Mouse (Mus musculus): ENCODE results near the gene Tgm3. TPM values are rescaled to one million over a fixed set of nuclear protein-coding genes. Genes with fewer than 3 reads are reported as not detected.

The Tgm3 gene
- polyA plus RNA-seq, 1 experiment: 0.02 TPM

DNA sequence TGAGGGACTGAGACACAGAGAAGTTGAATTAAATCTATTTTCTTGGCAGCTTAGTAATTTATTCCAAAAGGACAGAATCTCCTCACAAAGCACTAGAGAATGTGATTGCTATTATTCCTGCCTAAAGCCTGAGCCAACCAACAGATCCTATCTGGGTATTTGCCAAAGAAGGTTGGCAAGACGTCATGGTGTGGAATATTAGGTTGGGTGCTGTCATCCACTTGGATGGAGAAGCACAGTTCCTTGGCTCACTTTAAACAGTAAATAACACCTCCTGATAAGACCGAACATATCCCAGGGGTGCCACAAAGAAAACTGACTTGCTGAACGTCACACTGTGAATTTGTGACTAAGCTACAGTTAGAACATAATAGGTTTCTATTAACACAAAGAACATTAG is 20.5 kb downstream of the Tgm3 start:
- H3K27ac ChIP-seq (ENCODE audit: insufficient read depth, low read depth, low read length): no peak overlapping the region
- 68% methylated on average over 3 of the region's 3 CpGs for WGBS
- TF ChIP-seq POLR2A (IDR thresholded peaks at IDR 0.05; ENCODE audit: low read depth, low read length) (no peak), CTCF (conservative IDR thresholded peaks at IDR 0.05; ENCODE audit: insufficient read depth, insufficient read length, low read depth, low read length) (no peak)
- no peak for DNase-seq
- H3K4me3 ChIP-seq (ENCODE audit: insufficient read depth, low read depth, low read length): no peak overlapping the region
- H3K27me3 ChIP-seq (replicated peaks; ENCODE audit: control insufficient read depth, insufficient read depth, low read length): no peaks in the 10 kb centered on the region
- H3K4me1 ChIP-seq (ENCODE audit: control insufficient read depth, insufficient read depth, low read length): no peaks in the 10 kb centered on the region
- H3K36me3 ChIP-seq (ENCODE audit: control insufficient read depth, insufficient read depth, low read length): no peaks in the 10 kb centered on the region

DNA sequence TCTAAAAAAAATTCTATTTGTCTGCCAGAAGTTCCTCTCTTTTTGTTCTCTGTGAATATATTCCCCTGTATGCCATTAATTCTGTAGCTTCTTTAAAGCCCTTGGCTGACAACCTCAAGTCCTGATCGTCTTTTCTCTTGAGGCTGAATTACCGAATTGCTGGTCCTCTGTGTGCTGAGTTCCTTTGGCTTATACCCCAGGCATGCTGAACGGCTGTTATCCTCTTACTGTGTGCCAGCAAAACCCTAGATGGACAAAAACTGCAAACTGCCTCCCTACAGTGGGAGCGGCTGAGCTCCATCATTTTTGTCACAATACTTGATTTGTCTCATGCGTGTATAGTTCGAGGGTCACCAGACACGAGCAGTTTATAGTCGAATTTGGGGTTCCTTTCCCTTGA is 24.7 kb downstream of the Tgm3 start:
- no peak for DNase-seq
- WGBS: 70% methylated on average over 8 of the region's 8 CpGs
- no peaks in the 10 kb centered on the region for H3K36me3 ChIP-seq (ENCODE audit: control insufficient read depth, insufficient read depth, low read length)
- H3K4me3 ChIP-seq (ENCODE audit: insufficient read depth, low read depth, low read length): no peak overlapping the region
- H3K27me3 ChIP-seq (replicated peaks; ENCODE audit: control insufficient read depth, insufficient read depth, low read length): no peaks in the 10 kb centered on the region
- no peaks in the 10 kb centered on the region for H3K4me1 ChIP-seq (ENCODE audit: control insufficient read depth, insufficient read depth, low read length)
- TF ChIP-seq POLR2A (IDR thresholded peaks at IDR 0.05; ENCODE audit: low read depth, low read length) (no peak), CTCF (conservative IDR thresholded peaks at IDR 0.05; ENCODE audit: insufficient read depth, insufficient read length, low read depth, low read length) (no peak)
- no peak overlapping the region for H3K27ac ChIP-seq (ENCODE audit: insufficient read depth, low read depth, low read length)

DNA sequence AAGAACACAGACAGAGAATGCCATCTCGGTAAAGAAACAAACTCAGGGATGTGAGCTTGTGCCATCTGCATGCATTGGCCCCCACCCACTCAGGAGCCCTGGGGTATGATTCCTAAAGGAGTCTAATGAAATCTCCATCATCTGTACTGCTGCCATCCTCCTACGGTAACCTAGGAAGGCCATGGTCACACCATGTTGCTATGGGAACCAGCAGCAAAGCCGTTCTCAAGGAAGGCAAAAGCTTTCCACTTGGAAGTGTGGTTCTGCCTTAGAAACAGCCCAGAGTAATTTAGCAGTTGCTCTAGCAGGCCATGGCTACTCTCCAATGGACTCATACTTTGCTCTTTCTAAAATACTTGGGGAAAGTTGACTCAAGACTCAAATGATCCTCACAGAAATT is 26.8 kb downstream of the Tgm3 start:
- no peaks in the 10 kb centered on the region for H3K36me3 ChIP-seq (ENCODE audit: control insufficient read depth, insufficient read depth, low read length)
- no peak overlapping the region for H3K4me3 ChIP-seq (ENCODE audit: insufficient read depth, low read depth, low read length)
- H3K4me1 ChIP-seq (ENCODE audit: control insufficient read depth, insufficient read depth, low read length): no peaks in the 10 kb centered on the region
- WGBS: 49% methylated on average over 3 of the region's 3 CpGs
- H3K27me3 ChIP-seq (replicated peaks; ENCODE audit: control insufficient read depth, insufficient read depth, low read length): no peaks in the 10 kb centered on the region
- H3K27ac ChIP-seq (ENCODE audit: insufficient read depth, low read depth, low read length): no peak overlapping the region
- no peak for TF ChIP-seq POLR2A (IDR thresholded peaks at IDR 0.05; ENCODE audit: low read depth, low read length)
- no peak for TF ChIP-seq CTCF (conservative IDR thresholded peaks at IDR 0.05; ENCODE audit: insufficient read depth, insufficient read length, low read depth, low read length)
- DNase-seq: no peak

DNA sequence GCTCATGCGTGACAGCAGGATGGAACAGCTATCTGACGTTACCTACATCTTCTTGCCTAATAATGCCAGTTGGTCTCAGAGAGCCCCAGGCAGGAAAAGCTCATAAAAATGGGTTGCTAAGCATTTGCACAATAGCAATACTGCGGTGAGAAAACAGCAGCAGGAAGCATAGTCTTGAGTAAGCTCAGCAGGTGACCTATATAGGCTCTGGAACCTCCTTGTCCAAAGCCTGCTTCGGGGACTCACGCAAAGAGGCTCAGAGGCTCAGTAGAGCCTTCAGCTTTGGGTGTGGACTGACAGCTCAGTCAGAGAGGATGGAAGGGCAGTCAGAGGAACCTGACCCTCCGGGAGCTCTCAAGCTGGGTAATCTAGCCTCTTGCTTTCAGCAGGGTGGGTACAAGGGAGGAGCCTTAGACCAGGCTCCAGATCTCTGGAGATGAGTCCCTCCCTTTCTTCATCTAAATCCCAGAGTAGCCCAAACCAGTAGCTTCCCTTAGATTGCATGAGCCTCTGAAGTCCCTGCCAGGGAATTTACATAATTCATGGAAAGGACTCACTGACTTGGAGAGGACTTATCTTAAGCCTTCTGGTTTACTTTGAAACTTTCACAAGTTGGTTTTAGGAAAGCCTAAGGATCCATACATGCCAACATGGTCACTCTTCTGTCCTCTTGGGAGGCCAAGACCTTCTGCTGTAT is 28.2 kb downstream of the Tgm3 start:
- no peaks in the 10 kb centered on the region for H3K36me3 ChIP-seq (ENCODE audit: control insufficient read depth, insufficient read depth, low read length)
- DNase-seq: no peak
- no peaks in the 10 kb centered on the region for H3K4me1 ChIP-seq (ENCODE audit: control insufficient read depth, insufficient read depth, low read length)
- WGBS: 56% methylated on average over 6 of the region's 6 CpGs
- H3K27ac ChIP-seq (ENCODE audit: insufficient read depth, low read depth, low read length): no peak overlapping the region
- no peaks in the 10 kb centered on the region for H3K27me3 ChIP-seq (replicated peaks; ENCODE audit: control insufficient read depth, insufficient read depth, low read length)
- H3K4me3 ChIP-seq (ENCODE audit: insufficient read depth, low read depth, low read length): no peak overlapping the region
- TF ChIP-seq CTCF (conservative IDR thresholded peaks at IDR 0.05; ENCODE audit: insufficient read depth, insufficient read length, low read depth, low read length): no peak
- no peak for TF ChIP-seq POLR2A (IDR thresholded peaks at IDR 0.05; ENCODE audit: low read depth, low read length)

DNA sequence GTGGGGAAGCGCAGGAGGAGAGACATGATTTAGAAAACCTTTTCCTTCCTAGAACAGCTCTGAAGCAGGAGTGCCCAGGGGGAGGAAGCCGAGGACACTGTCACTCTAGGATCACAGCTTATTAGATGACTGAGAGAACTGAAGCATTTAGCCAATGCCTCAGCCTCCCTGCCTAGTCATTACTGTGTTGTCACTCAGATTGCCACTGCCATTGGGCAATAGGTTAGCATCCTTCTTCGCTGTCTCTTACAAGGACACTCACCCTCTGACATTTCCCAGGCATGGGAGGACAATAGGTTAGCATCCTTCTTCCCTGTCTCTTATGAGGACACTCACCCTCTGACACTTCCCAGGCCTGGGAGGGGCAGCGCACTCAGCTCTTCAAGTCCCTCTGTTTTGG is 31.7 kb downstream of the Tgm3 start:
- TF ChIP-seq CTCF (conservative IDR thresholded peaks at IDR 0.05; ENCODE audit: insufficient read depth, insufficient read length, low read depth, low read length) (no peak), POLR2A (IDR thresholded peaks at IDR 0.05; ENCODE audit: low read depth, low read length) (no peak)
- no peak for DNase-seq
- no peaks in the 10 kb centered on the region for H3K36me3 ChIP-seq (ENCODE audit: control insufficient read depth, insufficient read depth, low read length)
- 77% methylated on average over 4 of the region's 4 CpGs for WGBS
- H3K4me1 ChIP-seq (ENCODE audit: control insufficient read depth, insufficient read depth, low read length): no peaks in the 10 kb centered on the region
- no peaks in the 10 kb centered on the region for H3K27me3 ChIP-seq (replicated peaks; ENCODE audit: control insufficient read depth, insufficient read depth, low read length)
- no peak overlapping the region for H3K4me3 ChIP-seq (ENCODE audit: insufficient read depth, low read depth, low read length)
- H3K27ac ChIP-seq (ENCODE audit: insufficient read depth, low read depth, low read length): no peak overlapping the region

DNA sequence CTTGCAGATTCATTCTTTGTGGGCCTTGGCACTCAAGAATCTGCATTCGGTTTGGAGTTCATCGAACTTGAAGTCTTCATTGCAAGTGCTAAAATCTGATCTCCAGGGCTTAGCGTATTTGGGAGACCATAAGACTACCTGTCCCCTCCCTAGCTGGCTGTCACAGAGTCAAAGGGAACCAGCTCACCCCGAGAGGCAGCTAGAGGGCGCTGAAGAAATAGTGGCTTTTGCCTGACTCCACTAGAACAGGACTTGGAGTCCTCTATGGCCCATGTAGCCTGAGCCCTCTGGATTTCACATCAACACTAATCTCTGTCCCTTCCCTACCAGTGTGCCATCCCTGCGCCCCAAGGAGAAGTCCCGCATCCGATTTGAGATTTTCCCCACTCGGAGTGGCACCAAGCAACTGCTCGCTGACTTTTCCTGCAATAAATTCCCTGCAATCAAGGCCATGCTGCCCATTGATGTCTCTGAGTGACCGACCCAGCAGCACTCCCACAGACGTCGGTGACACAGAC is 35.8 kb downstream of the Tgm3 start:
- no peaks in the 10 kb centered on the region for H3K27me3 ChIP-seq (replicated peaks; ENCODE audit: control insufficient read depth, insufficient read depth, low read length)
- DNase-seq: no peak
- no peak; the same call in 1 of the 2 replicates for TF ChIP-seq CTCF (conservative IDR thresholded peaks at IDR 0.05; ENCODE audit: insufficient read depth, insufficient read length, low read depth, low read length)
- TF ChIP-seq POLR2A (IDR thresholded peaks at IDR 0.05; ENCODE audit: low read depth, low read length): no peak
- no peak overlapping the region for H3K4me3 ChIP-seq (ENCODE audit: insufficient read depth, low read depth, low read length)
- 73% methylated on average over 13 of the region's 13 CpGs for WGBS
- H3K4me1 ChIP-seq (ENCODE audit: control insufficient read depth, insufficient read depth, low read length): no peaks in the 10 kb centered on the region
- no peak overlapping the region for H3K27ac ChIP-seq (ENCODE audit: insufficient read depth, low read depth, low read length)
- no peaks in the 10 kb centered on the region for H3K36me3 ChIP-seq (ENCODE audit: control insufficient read depth, insufficient read depth, low read length)

DNA sequence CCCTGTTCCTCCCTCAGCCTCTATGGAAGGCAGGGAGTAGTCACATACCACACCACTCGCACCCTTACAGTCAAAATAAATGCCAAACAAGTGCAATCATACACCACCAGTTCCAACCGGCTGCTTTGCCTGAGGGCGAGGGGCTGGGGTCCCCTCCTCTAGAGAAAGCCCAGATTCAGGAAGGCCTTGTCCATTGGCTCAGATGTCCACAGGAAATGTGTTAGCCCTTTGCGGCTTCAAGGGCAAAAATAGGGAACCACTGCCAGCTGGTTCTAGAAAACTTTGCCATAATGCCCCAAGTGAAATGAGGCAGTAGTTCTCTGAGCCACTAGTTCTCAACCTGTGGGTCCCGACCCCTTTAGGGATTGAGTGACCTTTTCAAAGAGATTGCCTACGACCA is 36.6 kb downstream of the Tgm3 start:
- Histone ChIP-seq H3K36me3 (ENCODE audit: control insufficient read depth, insufficient read depth, low read length) (no peaks in the 10 kb centered on the region), H3K27me3 (replicated peaks; ENCODE audit: control insufficient read depth, insufficient read depth, low read length) (no peaks in the 10 kb centered on the region), H3K4me3 (ENCODE audit: insufficient read depth, low read depth, low read length) (no peak overlapping the region), H3K4me1 (ENCODE audit: control insufficient read depth, insufficient read depth, low read length) (no peaks in the 10 kb centered on the region), H3K27ac (ENCODE audit: insufficient read depth, low read depth, low read length) (no peak overlapping the region)
- WGBS: 84% methylated on average over 6 of the region's 6 CpGs
- DNase-seq: no peak
- TF ChIP-seq CTCF (conservative IDR thresholded peaks at IDR 0.05; ENCODE audit: insufficient read depth, insufficient read length, low read depth, low read length) (no peak), POLR2A (IDR thresholded peaks at IDR 0.05; ENCODE audit: low read depth, low read length) (no peak)

Measured in kidney, adult 2 months (tissue).